8 mouse cellular contexts compared by ENCODE assay signal in the genomic region with DNA sequence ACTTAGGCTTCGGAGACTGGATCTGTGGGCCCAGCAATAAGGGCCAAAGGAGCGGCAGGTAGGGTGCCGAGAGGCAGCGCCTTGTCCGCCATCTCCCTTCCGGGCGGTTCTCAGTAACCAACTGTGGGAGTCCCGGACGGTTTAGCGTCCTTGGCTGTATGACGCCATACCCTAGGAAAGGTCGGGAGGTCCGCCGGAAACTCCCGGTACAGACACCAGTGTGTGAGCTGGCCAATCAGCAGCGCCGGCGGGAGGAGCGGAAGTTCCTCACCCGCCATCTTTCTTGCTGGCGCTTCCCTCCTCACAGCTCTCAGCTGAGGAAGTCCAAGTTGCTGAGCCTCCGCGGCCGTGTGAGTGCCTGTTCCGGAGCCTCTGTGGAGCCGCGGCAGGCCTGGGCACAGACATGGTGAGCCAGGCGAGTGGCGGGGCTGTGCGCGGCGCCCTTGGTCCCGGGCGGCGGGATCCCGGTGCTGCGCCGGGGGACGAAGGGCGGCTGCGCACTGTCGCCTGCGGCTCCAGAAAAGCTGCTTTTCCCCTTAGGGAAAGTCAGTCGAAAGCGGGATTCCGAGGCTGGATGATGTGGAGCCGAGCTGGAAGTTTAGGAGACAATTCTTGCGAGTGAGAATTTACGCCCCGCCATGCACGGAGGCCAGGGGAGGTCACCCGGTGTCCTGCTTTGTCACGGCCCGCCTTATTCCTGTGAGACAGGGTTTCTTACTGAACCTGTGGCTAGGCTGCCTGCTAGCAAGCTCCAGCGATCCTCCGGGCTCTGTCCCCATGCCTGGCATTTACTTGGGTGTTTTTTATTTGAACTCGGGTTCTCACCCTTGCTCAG. TPM values are rescaled to one million over a fixed set of nuclear protein-coding genes. Genes with fewer than 3 reads are reported as not detected.
DNase-seq lines count a peak whose midpoint lies in the region; ATAC-seq lines count a peak whose summit lies in the region.

No protein-coding gene starts in this region.

- peak overlapping the region; percentile 95 for H3K27ac ChIP-seq in forebrain, embryonic 14.5 days (ENCODE audit: low read depth, low read length)
- peak overlapping the region; percentile 97 for H3K27ac ChIP-seq in neural tube, embryonic 15.5 days (replicated peaks)

- peak; percentile 99 for ATAC-seq in forebrain, embryonic 14.5 days
- peak; percentile 99 for ATAC-seq in neural tube, embryonic 15.5 days (ENCODE audit: low FRiP score)

- H3K4me2 ChIP-seq in forebrain, embryonic 14.5 days (ENCODE audit: low read length) = peak overlapping the region; percentile 76
- H3K4me2 ChIP-seq in neural tube, embryonic 15.5 days = peak overlapping the region; percentile 70

- H3K9me3 ChIP-seq in forebrain, embryonic 14.5 days (replicated peaks; ENCODE audit: control insufficient read depth, low read length) = no peaks in the 10 kb centered on the region
- H3K9me3 ChIP-seq in neural tube, embryonic 15.5 days (replicated peaks) = no peaks in the 10 kb centered on the region

- H3K27me3 ChIP-seq in forebrain, embryonic 14.5 days (replicated peaks; ENCODE audit: control insufficient read depth, insufficient read depth, low read length) = no peaks in the 10 kb centered on the region
- no peaks in the 10 kb centered on the region for H3K27me3 ChIP-seq in neural tube, embryonic 15.5 days (replicated peaks)

- intact Hi-C loops in heart, postnatal 14 days (cut with DNase I) = loop anchor here (1.0 to 5.0 kb wide), 3 partner anchors 14 to 50 kb away; a partner anchor contains a TSS

- WGBS in forebrain, embryonic 14.5 days = under 1% methylated on average over 57 of the region's 57 CpGs
- WGBS in neural tube, embryonic 15.5 days = under 1% methylated on average over 55 of the region's 57 CpGs

- no peaks in the 10 kb centered on the region; the same call in 1 of the 2 replicates for H3K36me3 ChIP-seq in forebrain, embryonic 14.5 days (ENCODE audit: control insufficient read depth, insufficient read depth, low read length)
- peaks cover 5% of the 10 kb centered on the region; the same call in 1 of the 2 replicates for H3K36me3 ChIP-seq in neural tube, embryonic 15.5 days

- peak overlapping the region; percentile 90 for H3K9ac ChIP-seq in forebrain, embryonic 14.5 days (ENCODE audit: low read length)
- peak overlapping the region; percentile 85 for H3K9ac ChIP-seq in neural tube, embryonic 15.5 days (replicated peaks)

- H3K4me3 ChIP-seq in forebrain, embryonic 14.5 days (ENCODE audit: low read depth, low read length) = peak overlapping the region; percentile 79
- H3K4me3 ChIP-seq in neural tube, embryonic 15.5 days (replicated peaks) = peak overlapping the region; percentile 75

- peaks cover 11% of the 10 kb centered on the region for H3K4me1 ChIP-seq in forebrain, embryonic 14.5 days (ENCODE audit: control insufficient read depth, insufficient read depth, low read length)
- H3K4me1 ChIP-seq in neural tube, embryonic 15.5 days = peaks cover 14% of the 10 kb centered on the region

- DNase-seq in ES-CJ7 (ENCODE audit: low read depth, low spot score) = peak; percentile 98
- peak; percentile 92 for DNase-seq in cerebellum, adult 11 months
- peak; percentile 97 for DNase-seq in forebrain, embryonic 14.5 days (ENCODE audit: low spot score)
- peak; percentile 92 for DNase-seq in heart, postnatal 14 days
- peak; percentile 95 for DNase-seq in layer of hippocampus, adult 11-12 months (ENCODE audit: low spot score)
- peak; percentile 97 for DNase-seq in lung, adult 18-20 months
- peak; percentile 95 for DNase-seq in testis, postnatal 14 days (ENCODE audit: low spot score)

RNA-seq across cellular contexts. Expression of a gene that starts 14.3 kb away (rescaled TPM):
- polyA plus RNA-seq in forebrain, embryonic 14.5 days (2014; fragmentation: Nextera tagmentation; extraction: Ambion mirVana) = 31.6 and 32.1 TPM in 2 replicates
- 10 to 100 TPM; 25.9 to 29.0 TPM for total RNA-seq in heart, postnatal 14 days (2021)
- polyA plus RNA-seq in neural tube, embryonic 15.5 days (2015; fragmentation: Nextera tagmentation; extraction: Ambion mirVana) = 33.5 and 35.1 TPM in 2 replicates

RNA-seq across cellular contexts. Expression of a gene that starts 14.4 kb away (rescaled TPM):
- polyA plus RNA-seq in forebrain, embryonic 14.5 days (2014; fragmentation: Nextera tagmentation; extraction: Ambion mirVana) = 15.4 and 19.7 TPM in 2 replicates
- 1 to 10 TPM; 3.6 to 4.0 TPM for total RNA-seq in heart, postnatal 14 days (2021)
- 13.5 and 17.1 TPM in 2 replicates for polyA plus RNA-seq in neural tube, embryonic 15.5 days (2015; fragmentation: Nextera tagmentation; extraction: Ambion mirVana)

RNA-seq across cellular contexts. Expression of a gene that starts 28.1 kb away (rescaled TPM):
- 26.2 and 27.8 TPM in 2 replicates for polyA plus RNA-seq in forebrain, embryonic 14.5 days (2014; fragmentation: Nextera tagmentation; extraction: Ambion mirVana)
- 1 to 10 TPM; 8.8 to 8.9 TPM for total RNA-seq in heart, postnatal 14 days (2021)
- polyA plus RNA-seq in neural tube, embryonic 15.5 days (2015; fragmentation: Nextera tagmentation; extraction: Ambion mirVana) = 13.8 and 19.4 TPM in 2 replicates

RNA-seq across cellular contexts. Expression of a gene that starts 41.0 kb away (rescaled TPM):
- 9.1 and 9.3 TPM in 2 replicates for polyA plus RNA-seq in forebrain, embryonic 14.5 days (2014; fragmentation: Nextera tagmentation; extraction: Ambion mirVana)
- 1 to 10 TPM; 6.4 to 7.2 TPM for total RNA-seq in heart, postnatal 14 days (2021)
- polyA plus RNA-seq in neural tube, embryonic 15.5 days (2015; fragmentation: Nextera tagmentation; extraction: Ambion mirVana) = 7.4 and 9.4 TPM in 2 replicates

Comparison
In these comparisons a context has a peak if more than half of its experiments do, and no peak if none do; other contexts are left out.
1. Peak in every context shown above with its lines: DNase-seq, ATAC-seq, H3K4me3 ChIP-seq and H3K27ac ChIP-seq.